Mouse (Mus musculus): ENCODE measurements around the gene Hsd17b7.

The Hsd17b7 gene

GRCm38 (mm10) chr1:169939345-169939744 is 29.7 kb downstream of the Hsd17b7 start:
- peak in 1 of 2 experiments; percentile 60 for DNase-seq (ENCODE audit: low spot score in 2 of 2)

GRCm38 (mm10) chr1:169934005-169934725 is 34.9 kb downstream of the Hsd17b7 start:
- DNase-seq (ENCODE audit: low spot score in 2 of 2), result peak in 1 of 2 experiments; percentile 66

DNA sequence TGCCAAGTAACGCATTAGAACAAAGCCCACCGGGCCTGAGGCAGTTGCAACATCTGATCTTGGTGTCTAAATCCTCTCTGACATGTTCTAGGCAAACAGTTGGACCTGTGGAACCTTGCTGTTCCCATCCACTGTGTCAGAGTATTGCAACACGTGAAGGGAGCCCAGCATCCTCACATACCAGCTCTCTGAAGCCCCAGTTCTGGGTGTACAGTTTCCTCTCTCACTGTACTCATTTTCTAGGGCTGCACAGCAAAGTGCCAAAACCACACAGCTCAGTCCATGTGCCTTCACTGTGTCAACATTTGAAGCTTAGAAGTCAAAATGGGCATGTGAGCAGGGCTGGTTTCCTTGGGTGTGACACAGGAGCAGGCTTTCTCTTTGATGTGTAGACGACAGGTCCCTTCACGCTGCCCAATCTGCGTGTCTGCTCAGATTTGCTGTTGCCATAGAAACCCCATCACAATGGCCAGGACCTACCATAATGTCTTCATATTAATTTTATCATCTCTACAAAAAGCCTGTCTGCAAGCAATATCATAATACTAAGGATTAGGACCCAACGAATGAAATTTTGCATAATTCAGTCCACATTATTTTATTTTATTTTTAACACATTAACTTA is 36.8 kb downstream of the Hsd17b7 start:
- no peak for DNase-seq (ENCODE audit: low spot score in 2 of 2)

- DNase-seq (ENCODE audit: low spot score in 2 of 2), result no peak
Measured at GRCm38 (mm10) chr1:169931698-169932097, 37.3 kb downstream of the Hsd17b7 start.

- DNase-seq (ENCODE audit: low spot score in 2 of 2), result no peak
Measured at GRCm38 (mm10) chr1:169928454-169928971, 40.5 kb downstream of the Hsd17b7 start, which contains the start of gene Ccdc190. Gene Ccdc190 (plus strand): TSS chr1:169928648.

DNA sequence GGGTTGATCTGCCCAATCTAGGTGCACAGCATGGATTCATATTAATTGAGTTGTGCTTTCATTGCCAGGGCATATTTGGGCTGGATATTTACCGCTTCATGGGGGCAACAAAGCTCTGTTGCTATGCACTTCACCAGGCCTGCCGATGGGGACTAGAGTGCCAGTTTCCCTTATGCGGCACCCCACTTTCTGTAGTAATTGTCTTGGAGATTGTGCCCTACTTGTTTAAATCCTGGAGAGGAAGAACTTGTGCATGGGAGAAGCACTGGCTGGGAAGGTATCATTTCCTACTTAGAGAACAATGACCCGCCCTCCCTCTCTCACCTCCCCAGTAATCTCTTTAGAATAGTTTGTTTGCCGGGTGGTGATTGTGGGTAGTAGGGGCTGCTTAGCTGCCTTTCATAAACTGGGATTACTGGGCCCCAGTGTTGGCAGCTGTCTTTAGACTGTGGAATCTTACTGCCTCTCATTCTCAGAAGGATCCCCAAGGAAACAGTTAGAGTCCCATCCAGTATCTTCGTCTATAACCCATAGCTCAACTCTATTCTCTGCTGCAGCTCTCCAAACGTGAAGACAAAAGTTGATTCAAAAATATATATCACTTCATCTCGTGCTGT is 41.2 kb downstream of the Hsd17b7 start:
- DNase-seq (ENCODE audit: low spot score in 2 of 2), result no peak

DNA sequence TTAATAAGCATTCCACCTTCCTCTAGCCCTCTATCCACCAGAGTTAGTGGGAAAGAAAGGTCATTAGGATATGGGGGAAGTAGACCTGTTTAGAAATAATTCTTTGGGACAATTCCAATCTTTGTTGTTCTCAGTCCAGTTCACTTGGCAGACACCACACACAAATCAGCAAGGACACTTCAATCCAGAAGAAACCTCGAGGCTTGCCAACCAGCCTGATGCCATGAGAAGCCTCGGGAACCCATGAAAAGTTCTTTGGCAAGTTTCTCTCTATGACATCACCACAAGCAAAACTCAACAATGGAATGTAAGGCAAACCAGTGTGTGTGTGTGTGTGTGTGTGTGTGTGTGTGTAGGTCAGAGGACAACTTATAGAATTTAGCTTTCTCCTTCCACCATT is 44.5 kb downstream of the Hsd17b7 start:
- no peak for DNase-seq (ENCODE audit: low spot score in 2 of 2)

DNA sequence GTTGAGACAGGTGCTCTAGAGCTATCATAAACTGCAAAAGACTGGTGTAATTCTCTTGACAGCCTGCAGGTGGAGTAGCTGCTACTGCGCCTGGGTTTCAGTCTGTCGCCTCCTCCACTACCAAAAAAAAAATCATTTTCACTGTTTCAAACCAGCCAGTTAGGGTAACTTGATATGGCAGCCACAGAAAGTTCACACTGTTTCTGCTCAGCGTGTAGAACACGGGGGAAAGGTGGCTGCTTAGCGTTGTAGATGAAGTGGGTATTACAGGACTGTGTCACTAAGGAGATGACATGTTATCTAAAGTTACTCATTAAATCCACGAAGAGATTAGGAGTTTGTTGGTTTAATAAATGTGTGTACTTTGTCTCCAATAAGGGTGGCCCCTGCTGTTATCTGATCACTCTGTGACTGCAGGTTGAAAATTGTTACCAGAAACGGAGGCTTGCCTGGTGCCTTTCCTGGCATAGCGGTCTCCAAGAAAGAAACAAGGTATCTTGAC is 47.3 kb downstream of the Hsd17b7 start:
- peak in 1 of 2 experiments; percentile 44 for DNase-seq (ENCODE audit: low spot score in 2 of 2)

DNA sequence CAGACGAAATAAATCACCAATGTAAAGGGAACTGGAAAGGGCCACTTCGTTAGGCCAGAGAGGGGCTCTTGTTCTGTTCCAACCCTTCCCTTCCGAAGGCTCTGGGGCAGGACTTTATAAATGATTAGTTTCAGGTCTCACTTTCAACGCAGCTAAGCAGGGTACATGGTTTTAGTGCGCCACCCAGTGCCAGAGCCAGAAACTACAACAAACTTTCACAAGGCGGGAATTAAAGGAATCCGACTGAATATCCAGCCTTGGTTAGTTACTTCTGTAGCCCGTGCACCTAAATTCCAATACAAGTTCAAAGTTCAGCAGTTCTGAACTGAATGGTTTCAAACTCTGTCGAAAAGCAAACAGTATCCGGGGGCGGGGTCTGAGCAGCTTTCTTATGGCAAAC is 49.8 kb downstream of the Hsd17b7 start:
- peak in 1 of 2 experiments; percentile 86 for DNase-seq (ENCODE audit: low spot score in 2 of 2)

DNA sequence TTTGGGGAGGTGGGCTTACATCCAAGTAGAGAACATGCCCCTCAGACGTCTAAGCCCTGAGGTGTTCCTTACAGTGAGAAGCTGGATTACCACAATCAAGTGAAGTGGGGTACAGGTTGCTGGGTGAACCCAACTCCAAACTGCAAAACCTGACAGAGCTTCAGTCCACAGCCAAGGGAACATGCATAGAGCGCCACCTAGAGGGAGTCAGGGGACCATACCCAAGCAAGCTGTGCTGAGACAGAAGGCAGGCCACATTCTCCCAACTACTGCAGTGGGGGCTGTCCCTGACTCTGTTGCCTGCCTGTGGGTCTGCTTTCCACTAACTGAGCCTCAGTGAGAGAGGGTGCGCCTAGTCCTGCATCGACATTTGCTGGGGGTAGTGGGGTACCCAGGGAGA is 51.0 kb downstream of the Hsd17b7 start:
- peak in 1 of 2 experiments; percentile 70 for DNase-seq (ENCODE audit: low spot score in 2 of 2)

- DNase-seq (ENCODE audit: low spot score in 2 of 2), result no peak
Measured at GRCm38 (mm10) chr1:169917115-169917796, 51.8 kb downstream of the Hsd17b7 start.

DNA sequence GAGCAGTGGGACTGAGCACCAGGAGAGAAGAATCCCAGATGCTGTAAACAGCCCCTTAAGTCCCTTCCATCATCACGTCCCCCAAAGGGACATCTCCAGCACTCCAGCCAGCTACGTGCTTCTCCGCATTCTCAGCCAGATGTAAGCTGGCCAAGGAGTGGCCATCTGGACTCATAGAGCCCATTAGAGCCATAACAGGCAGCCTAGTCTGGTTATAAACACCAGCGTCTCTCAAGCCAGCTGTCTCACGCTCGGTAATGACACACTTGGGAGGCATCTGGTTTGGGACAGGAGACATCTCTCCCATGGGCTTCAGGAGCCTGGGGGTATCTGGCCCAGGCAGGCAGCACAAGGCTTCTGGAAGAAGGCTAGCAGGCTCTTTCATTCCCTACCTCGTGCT is 52.4 kb downstream of the Hsd17b7 start:
- DNase-seq (ENCODE audit: low spot score in 2 of 2), result no peak

DNA sequence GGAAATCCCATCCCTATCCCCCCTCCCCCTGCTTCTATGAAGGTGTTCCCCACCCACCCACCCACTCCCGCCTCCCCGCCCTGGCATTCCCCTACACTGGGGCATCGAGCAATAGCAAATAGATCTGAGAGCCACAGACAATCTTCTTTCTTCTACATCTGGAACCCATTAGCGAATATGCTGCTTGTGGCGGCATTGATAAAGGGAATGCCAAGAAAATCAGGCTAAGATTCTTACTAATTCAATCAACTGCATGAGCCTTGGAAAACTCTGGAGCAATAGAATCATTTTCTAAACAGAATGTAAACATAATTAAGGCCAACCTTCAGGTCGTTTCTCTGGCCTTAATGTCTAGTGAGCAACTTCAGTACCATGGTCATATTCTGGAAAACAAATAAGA is 57.5 kb downstream of the Hsd17b7 start:
- no peak for DNase-seq (ENCODE audit: low spot score in 2 of 2)

DNA sequence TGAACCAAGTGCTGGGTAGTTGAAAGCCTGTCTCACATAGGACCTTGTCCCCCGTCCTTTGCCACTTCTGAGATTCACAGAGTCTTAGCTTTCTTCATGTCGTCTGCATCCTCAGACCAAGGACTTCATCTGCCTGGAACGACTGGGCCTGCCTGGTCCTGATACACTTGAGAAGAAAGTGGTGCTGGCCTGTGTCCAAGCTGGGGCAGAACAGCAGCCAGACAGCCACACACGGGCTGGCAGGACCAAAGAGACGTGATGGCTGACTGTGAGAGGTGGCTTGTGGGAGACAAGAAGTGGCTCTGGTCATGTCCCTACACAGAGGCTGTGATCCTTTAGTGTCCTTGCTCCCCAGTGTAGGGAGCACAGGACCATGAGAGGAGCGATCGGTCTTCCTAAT is 58.3 kb downstream of the Hsd17b7 start:
- DNase-seq (ENCODE audit: low spot score in 2 of 2), result no peak

GRCm38 (mm10) chr1:169909659-169910058 is 59.4 kb downstream of the Hsd17b7 start:
- no peak for DNase-seq (ENCODE audit: low spot score in 2 of 2)

DNA sequence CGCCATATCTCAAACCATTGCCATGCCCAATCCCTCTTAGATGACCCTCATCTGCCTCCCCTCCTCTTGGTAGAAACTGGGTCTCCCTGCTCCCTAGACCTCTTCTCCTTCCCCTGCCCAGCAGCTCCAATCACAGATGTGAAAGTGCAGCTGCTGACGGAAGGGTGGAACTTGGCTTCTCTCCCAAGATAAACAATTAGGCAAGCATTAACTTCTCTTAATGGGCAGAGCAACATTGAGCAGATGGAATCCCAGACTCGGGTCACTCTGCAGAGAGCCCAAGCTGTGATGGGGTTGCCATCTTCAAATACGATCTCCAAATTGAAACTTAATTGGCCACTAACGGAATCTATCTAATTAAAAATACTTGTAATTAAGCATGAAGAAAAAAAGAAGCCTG is 59.9 kb downstream of the Hsd17b7 start:
- DNase-seq (ENCODE audit: low spot score in 2 of 2), result no peak

GRCm38 (mm10) chr1:169900771-169901336 is 68.2 kb downstream of the Hsd17b7 start:
- DNase-seq (ENCODE audit: low spot score in 2 of 2), result no peak
